Mouse (Mus musculus) right cerebral cortex, postnatal 14 days (tissue): ENCODE measurements around the gene Six1.
A peak's percentile ranks its signal among the peaks of the same experiment; 100 is the strongest.
"Not testable (repeated sequence)": the region's sequence is repeated elsewhere in the genome, so short reads cannot be mapped to it uniquely, and the experiment has no call there.

Experiments used
- DNase-seq: peaks from one replicate; pipeline ENCODE4 v3.0.0; 2022

The Six1 gene

DNA sequence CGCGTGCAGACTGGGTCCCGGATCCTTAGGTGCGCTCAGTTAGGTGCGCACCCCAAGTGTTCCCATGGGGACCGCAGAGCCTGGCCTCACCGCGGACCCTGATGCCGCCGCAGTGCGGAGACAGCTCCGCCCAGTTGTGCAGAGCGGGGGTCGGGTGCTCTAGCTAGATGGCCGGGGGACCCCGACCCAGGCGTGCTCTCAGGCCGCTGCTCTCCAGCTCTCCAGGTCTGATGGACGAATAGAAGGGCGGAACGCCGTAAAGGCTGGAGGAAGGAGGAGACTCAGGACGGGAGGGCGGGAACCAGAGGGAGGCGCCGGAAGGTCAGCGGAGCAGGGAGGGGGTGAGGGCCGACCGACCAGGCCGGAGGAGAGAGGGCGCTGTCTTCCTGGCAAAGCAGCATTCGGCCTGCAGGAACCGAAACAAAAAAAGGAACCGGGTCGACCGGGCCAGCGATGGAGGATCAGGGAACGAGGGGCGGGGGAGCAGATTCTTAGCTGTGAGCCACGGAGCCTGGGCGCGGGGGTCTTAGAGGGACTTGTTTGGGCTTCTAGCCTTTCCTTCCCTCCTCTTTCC, at the start of gene Six1:
Gene Six1, minus strand, starts transcription at position 220 of the 574 bp plus-strand sequence.
- DNase-seq = peak; percentile 19

- no peak for DNase-seq
These were observed 44.9 kb upstream of the Six1 start for GRCm38 (mm10) chr12:73098593-73098992.

- DNase-seq = not testable (repeated sequence)
These were observed 42.5 kb upstream of the Six1 start for GRCm38 (mm10) chr12:73096177-73096576.

- no peak for DNase-seq
These were observed 40.9 kb upstream of the Six1 start for GRCm38 (mm10) chr12:73094605-73095004.

DNA sequence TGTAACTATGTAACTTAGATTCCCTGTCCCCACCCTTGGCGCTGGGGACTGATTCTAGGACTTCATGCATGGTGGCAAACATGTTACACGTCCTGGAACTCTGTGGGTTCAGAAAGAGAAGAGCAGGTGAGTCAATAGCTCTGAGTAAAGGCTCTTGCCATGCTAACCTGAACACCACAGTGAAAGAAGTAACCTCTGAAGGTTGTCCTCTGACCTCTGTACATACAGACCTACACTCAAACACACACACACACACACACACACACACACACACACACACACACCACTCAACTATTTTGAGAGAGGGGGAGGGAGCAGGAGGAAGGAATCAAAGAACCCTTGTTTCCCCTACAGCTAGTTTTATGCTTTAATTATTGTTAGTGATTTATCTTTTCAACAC, 40.5 kb upstream of the Six1 start:
- DNase-seq = no peak

- no peak for DNase-seq
These were observed 37.1 kb upstream of the Six1 start for GRCm38 (mm10) chr12:73090672-73091335.

- no peak for DNase-seq
These were observed 35.2 kb upstream of the Six1 start for GRCm38 (mm10) chr12:73088911-73089310.

GRCm38 (mm10) chr12:73088500-73088899, 34.8 kb upstream of the Six1 start:
- no peak for DNase-seq

GRCm38 (mm10) chr12:73087086-73087485, 33.4 kb upstream of the Six1 start:
- no peak for DNase-seq

DNA sequence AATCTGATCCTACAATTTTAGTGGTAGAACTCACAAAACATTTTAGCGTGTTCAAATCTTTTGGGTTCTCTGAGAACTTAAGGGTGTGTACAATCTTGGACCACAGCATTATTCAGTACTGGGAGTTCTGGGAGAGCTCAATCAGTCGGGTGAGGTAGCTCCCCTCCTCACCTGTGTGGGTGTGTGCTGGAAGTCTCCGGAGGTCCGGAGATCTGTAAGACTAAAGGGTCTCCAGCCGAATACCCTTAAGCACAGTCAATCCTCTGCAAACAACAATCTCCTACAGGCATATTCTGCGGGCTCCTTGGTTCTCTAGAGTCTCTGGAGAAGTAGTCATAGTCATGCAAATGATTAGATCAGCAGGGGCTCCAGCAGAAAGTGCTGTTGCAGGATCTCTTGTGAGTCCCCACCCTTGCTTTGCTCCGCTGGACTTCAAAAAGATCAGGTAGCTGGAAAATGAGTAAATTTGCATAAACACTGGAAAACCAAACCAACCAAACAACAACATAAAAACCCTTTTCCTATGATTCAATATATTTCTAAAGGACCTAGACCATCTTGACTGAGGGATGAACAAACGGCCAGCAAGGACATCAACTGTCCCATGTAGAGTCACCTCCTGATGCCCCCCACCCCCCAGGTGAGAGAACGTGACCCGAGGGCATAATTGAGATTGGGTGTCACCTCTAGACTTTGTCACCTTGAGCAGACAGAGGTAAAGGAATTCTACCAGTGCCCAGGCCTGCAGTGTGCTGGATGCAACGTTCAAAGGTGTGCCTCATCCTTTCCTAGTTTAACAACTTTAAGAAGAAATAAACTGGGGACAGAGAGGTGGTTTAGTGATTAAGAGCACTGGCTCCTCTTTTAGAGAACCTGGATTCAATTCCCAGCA, 32.3 kb upstream of the Six1 start:
- DNase-seq = no peak

- no peak for DNase-seq
These were observed 30.1 kb upstream of the Six1 start for GRCm38 (mm10) chr12:73083773-73084172.

DNA sequence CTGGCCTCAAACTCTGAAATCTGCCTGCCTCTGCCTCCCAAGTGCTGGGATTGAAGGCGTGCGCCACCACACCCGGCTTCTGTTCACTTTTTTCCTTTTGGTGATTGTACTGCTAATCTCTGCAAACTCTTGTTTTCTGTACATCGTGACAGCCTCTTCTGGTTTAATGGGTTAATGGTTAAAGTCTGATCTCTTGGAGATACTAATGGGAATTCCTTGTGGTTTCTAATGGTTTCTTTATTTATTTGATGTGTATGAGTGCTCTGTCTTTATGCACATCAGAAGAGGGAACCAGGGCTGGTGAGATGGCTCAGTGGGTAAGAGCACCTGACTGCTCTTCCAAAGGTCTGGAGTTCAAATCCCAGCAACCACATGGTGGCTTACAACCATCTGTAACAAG, 28.1 kb upstream of the Six1 start:
- DNase-seq = not testable (repeated sequence)

GRCm38 (mm10) chr12:73060805-73061410, 7.2 kb upstream of the Six1 start:
- no peak for DNase-seq

GRCm38 (mm10) chr12:73057492-73057891, 3.8 kb upstream of the Six1 start:
- DNase-seq = no peak

- DNase-seq = no peak
These were observed 1.8 kb upstream of the Six1 start for GRCm38 (mm10) chr12:73055451-73055850.

DNA sequence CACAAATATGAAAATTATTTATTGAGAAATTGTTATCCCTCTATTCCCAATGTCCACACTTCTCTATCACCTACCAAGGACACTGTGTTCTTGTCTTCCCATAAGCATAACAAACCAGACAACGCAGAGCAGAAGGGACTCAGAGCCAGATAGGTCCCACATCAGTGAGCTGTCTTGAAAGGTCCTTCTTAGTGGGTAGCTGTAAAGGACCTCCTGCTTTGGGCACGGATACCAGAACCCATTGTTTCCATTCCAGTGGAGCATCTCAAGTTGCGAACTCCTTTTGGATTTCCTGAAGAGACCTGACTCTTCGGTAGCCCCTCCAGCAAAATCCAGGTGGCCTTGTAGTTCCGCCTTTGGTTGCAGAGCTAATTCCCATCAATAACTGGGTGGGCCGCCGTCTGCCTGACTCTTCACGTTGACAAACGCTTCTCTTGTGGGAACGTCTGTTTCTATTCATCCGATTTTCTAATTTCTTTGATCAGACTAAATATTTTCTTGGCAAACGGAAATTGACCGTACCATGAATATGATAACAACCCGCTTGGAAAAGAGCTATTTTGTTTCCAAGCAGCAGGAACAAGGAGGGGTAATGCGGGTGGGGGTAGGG, 994 bp upstream of the Six1 start:
- DNase-seq = no peak

- no peak for DNase-seq
These were observed 766 bp downstream of the Six1 start for GRCm38 (mm10) chr12:73052651-73053591.

- DNase-seq = no peak
These were observed 1.5 kb downstream of the Six1 start for GRCm38 (mm10) chr12:73052036-73052650.

DNA sequence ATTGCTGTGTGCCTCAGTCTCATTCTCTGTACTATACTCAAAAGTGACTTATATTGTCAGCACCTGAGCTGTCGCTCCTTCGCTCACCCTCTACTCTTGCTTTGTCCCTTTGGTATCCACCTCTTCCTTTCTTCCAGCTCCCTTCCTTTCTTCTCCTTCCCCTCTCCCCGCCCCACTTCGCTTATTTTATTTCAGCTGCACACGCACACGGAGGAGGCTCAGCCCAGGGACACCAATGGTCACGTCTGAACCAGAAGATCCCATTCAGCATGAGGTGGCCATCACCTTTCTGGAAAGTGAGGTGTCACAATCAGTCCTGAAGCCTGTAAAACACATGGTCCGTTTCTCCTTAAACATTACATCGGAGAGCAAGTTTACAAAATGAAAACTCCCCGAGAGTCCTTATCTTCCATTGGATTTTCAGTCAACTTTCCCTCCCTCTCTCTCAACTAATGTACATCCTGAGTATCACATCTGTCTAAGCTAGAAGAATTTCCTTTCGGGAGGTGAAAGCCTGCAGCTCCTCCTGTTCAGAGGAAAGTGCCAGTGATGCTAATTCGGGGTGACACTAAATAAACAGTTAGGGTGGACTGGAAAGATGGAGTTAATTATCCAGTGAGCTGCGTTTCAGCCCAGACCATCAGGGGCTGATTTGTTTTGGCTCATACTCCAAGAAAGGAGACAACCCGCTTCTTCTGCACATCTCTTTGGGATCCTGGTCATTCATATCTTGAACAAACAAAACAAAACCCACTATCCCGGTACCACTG, 2.7 kb downstream of the Six1 start:
- no peak for DNase-seq

DNA sequence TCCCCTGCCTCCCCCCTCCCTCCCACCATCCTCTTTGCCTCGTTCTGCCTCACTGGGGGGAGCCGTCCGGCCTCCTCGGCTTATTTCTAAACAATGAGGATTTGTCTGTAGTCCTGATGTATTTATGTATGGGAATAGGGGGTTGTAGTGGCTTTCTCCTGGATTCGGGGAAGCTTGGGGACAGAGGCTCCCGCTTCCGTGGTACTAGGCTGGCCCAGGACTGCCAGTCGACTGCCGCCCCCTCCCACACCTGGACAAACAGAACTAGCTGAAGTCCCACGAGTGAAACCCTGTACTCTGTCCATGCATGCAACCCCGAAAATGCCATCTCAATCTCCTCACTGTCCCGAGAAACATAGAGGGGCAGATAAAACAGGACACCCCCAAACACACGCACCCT, 3.4 kb downstream of the Six1 start:
- DNase-seq = no peak
